Mouse (Mus musculus): ENCODE data around the gene Pik3r1. TPM values are rescaled to one million over a fixed set of nuclear protein-coding genes. Genes with fewer than 3 reads are reported as not detected.

Pik3r1 gene
- total RNA-seq, 2 experiments from 2014 or later = 147 to 153 TPM

- intact Hi-C loops (cut with DNase I) = no loop called here
- no peak for DNase-seq (ENCODE audit: low spot score in 2 of 2)
Measured at GRCm38 (mm10) chr13:101741530-101742309, 26.3 kb downstream of the Pik3r1 start.

GRCm38 (mm10) chr13:101739732-101740381 lies 28.2 kb downstream of the Pik3r1 start:
- intact Hi-C loops (cut with DNase I) = loop anchor here (5.0 kb wide), 1 partner anchor 767 kb away; no protein-coding TSS in a partner anchor
- DNase-seq (ENCODE audit: low spot score in 2 of 2) = no peak

GRCm38 (mm10) chr13:101738769-101739168 lies 29.2 kb downstream of the Pik3r1 start:
- intact Hi-C loops (cut with DNase I) = loop anchor here (5.0 kb wide), 1 partner anchor 769 kb away; no protein-coding TSS in a partner anchor
- DNase-seq (ENCODE audit: low spot score in 2 of 2) = no peak

GRCm38 (mm10) chr13:101736521-101737387 lies 31.3 kb downstream of the Pik3r1 start:
- intact Hi-C loops (cut with DNase I) = loop anchor here (5.0 kb wide), 1 partner anchor 771 kb away; no protein-coding TSS in a partner anchor
- no peak for DNase-seq (ENCODE audit: low spot score in 2 of 2)

- no peak for DNase-seq (ENCODE audit: low spot score in 2 of 2)
- intact Hi-C loops (cut with DNase I) = loop anchor here (5.0 kb wide), 1 partner anchor 772 kb away; no protein-coding TSS in a partner anchor
Measured at GRCm38 (mm10) chr13:101735364-101736120, 32.5 kb downstream of the Pik3r1 start.

- intact Hi-C loops (cut with DNase I) = loop anchor here (5.0 kb wide), 1 partner anchor 33 kb away; the partner anchor contains the start of gene Pik3r1
- no peak for DNase-seq (ENCODE audit: low spot score in 2 of 2)
Measured at GRCm38 (mm10) chr13:101734227-101734626, 33.8 kb downstream of the Pik3r1 start.

- intact Hi-C loops (cut with DNase I) = loop anchor here (5.0 kb wide), 1 partner anchor 35 kb away; the partner anchor contains the start of gene Pik3r1
- no peak for DNase-seq (ENCODE audit: low spot score in 2 of 2)
Measured at GRCm38 (mm10) chr13:101732675-101733074, 35.3 kb downstream of the Pik3r1 start.

GRCm38 (mm10) chr13:101731777-101732176 lies 36.2 kb downstream of the Pik3r1 start:
- intact Hi-C loops (cut with DNase I) = loop anchor here (5.0 kb wide), 1 partner anchor 36 kb away; the partner anchor contains the start of gene Pik3r1
- DNase-seq (ENCODE audit: low spot score in 2 of 2) = no peak

GRCm38 (mm10) chr13:101730351-101730750 lies 37.7 kb downstream of the Pik3r1 start:
- intact Hi-C loops (cut with DNase I) = loop anchor here (5.0 kb wide), 1 partner anchor 37 kb away; the partner anchor contains the start of gene Pik3r1

GRCm38 (mm10) chr13:101729248-101730055 lies 38.6 kb downstream of the Pik3r1 start:
- intact Hi-C loops (cut with DNase I) = loop anchor here (5.0 to 10.0 kb wide), 3 partner anchors 38 to 918 kb away; partner anchors contain the start of gene Pik3r1
- no peak for DNase-seq (ENCODE audit: low spot score in 2 of 2)

More at GRCm38 (mm10) chr13:101730351-101730750, 37.7 kb downstream of the Pik3r1 start:
- DNase-seq (ENCODE audit: low spot score in 2 of 2) = no peak

- intact Hi-C loops (cut with DNase I) = loop anchor here (5.0 to 10.0 kb wide), 2 partner anchors 616 to 918 kb away; no protein-coding TSS in a partner anchor
- no peak for DNase-seq (ENCODE audit: low spot score in 2 of 2)
Measured at GRCm38 (mm10) chr13:101728816-101729215, 39.2 kb downstream of the Pik3r1 start.

- no peak for DNase-seq (ENCODE audit: low spot score in 2 of 2)
- intact Hi-C loops (cut with DNase I) = loop anchor here (5.0 to 10.0 kb wide), 2 partner anchors 617 to 919 kb away; no protein-coding TSS in a partner anchor
Measured at GRCm38 (mm10) chr13:101728300-101728699, 39.7 kb downstream of the Pik3r1 start.

GRCm38 (mm10) chr13:101727837-101728236 lies 40.2 kb downstream of the Pik3r1 start:
- intact Hi-C loops (cut with DNase I) = loop anchor here (5.0 to 10.0 kb wide), 2 partner anchors 617 to 919 kb away; no protein-coding TSS in a partner anchor

GRCm38 (mm10) chr13:101726922-101727321 lies 41.1 kb downstream of the Pik3r1 start:
- no peak for DNase-seq (ENCODE audit: low spot score in 2 of 2)
- intact Hi-C loops (cut with DNase I) = loop anchor here (5.0 to 10.0 kb wide), 2 partner anchors 618 to 920 kb away; no protein-coding TSS in a partner anchor

More at GRCm38 (mm10) chr13:101727837-101728236, 40.2 kb downstream of the Pik3r1 start:
- no peak for DNase-seq (ENCODE audit: low spot score in 2 of 2)

- DNase-seq (ENCODE audit: low spot score in 2 of 2) = no peak
- intact Hi-C loops (cut with DNase I) = loop anchor here (10.0 kb wide), 1 partner anchor 623 kb away; no protein-coding TSS in a partner anchor
Measured at GRCm38 (mm10) chr13:101721901-101722595, 46.0 kb downstream of the Pik3r1 start.

- DNase-seq (ENCODE audit: low spot score in 2 of 2) = no peak
- intact Hi-C loops (cut with DNase I) = loop anchor here (10.0 kb wide), 1 partner anchor 624 kb away; no protein-coding TSS in a partner anchor
Measured at GRCm38 (mm10) chr13:101721154-101721553, 46.9 kb downstream of the Pik3r1 start.

Measured in left cerebral cortex, postnatal 36 days (tissue).